Mouse (Mus musculus): ENCODE results near the gene Chad. TPM values are rescaled to one million over a fixed set of nuclear protein-coding genes. Genes with fewer than 3 reads are reported as not detected.

The Chad gene
- polyA plus RNA-seq, 1 experiment from 2014 or later, result 0.54 TPM

- Histone ChIP-seq H3K4me3 (peak within 1 kb of the TSS; percentile 42), H3K9ac (peak within 1 kb of the TSS; percentile 26; the same call in 1 of the 2 replicates), H3K4me1 (replicated peaks) (peaks cover 12% of the 10 kb centered on the region), H3K27me3 (peaks cover 8% of the 10 kb centered on the region; the same call in 1 of the 2 replicates), H3K36me3 (no peaks in the 10 kb centered on the region), H3K27ac (replicated peaks) (no peak within 1 kb of the TSS; the same call in 1 of the 2 replicates), H3K9me3 (no peaks in the 10 kb centered on the region), H3K4me2 (peak within 1 kb of the TSS; percentile 66)
- 2% methylated on average over 41 of the region's 52 CpGs for WGBS
- ATAC-seq (ENCODE audit: low FRiP score, low read depth), result peak; percentile 83
Measured at GRCm38 (mm10) chr11:94601321-94602281, 36.8 kb downstream of the Chad start, which contains the start of gene Acsf2. Gene Acsf2 (minus strand): TSS chr11:94601871.

- no peaks in the 10 kb centered on the region for H3K9me3 ChIP-seq
- H3K4me2 ChIP-seq, result peak overlapping the region; percentile 66
- 76% methylated on average over 11 of the region's 11 CpGs for WGBS
Measured at GRCm38 (mm10) chr11:94602356-94602955, 37.6 kb downstream of the Chad start.

GRCm38 (mm10) chr11:94610744-94611740, 46.2 kb downstream of the Chad start:
- Histone ChIP-seq H3K27ac (replicated peaks) (no peak overlapping the region), H3K36me3 (no peaks in the 10 kb centered on the region), H3K4me2 (no peak overlapping the region), H3K4me1 (replicated peaks) (no peaks in the 10 kb centered on the region), H3K9ac (no peak overlapping the region), H3K4me3 (no peak overlapping the region), H3K9me3 (no peaks in the 10 kb centered on the region), H3K27me3 (no peaks in the 10 kb centered on the region)
- peak; percentile 82 for ATAC-seq (ENCODE audit: low FRiP score, low read depth)
- 58% methylated on average over 4 of the region's 4 CpGs for WGBS

More at GRCm38 (mm10) chr11:94602356-94602955, 37.6 kb downstream of the Chad start:
- H3K4me1 ChIP-seq (replicated peaks), result peaks cover 12% of the 10 kb centered on the region
- H3K27me3 ChIP-seq, result peaks cover 8% of the 10 kb centered on the region; the same call in 1 of the 2 replicates
- no peak overlapping the region for H3K27ac ChIP-seq (replicated peaks)
- no peak overlapping the region for H3K9ac ChIP-seq
- H3K36me3 ChIP-seq, result no peaks in the 10 kb centered on the region
- no peak for ATAC-seq (ENCODE audit: low FRiP score, low read depth)
- H3K4me3 ChIP-seq, result no peak overlapping the region

GRCm38 (mm10) chr11:94614603-94615002, 49.8 kb downstream of the Chad start:
- Histone ChIP-seq H3K9ac (no peak overlapping the region), H3K4me1 (replicated peaks) (no peaks in the 10 kb centered on the region), H3K36me3 (no peaks in the 10 kb centered on the region), H3K4me3 (no peak overlapping the region), H3K27me3 (no peaks in the 10 kb centered on the region), H3K4me2 (no peak overlapping the region), H3K9me3 (no peaks in the 10 kb centered on the region), H3K27ac (replicated peaks) (no peak overlapping the region)
- ATAC-seq (ENCODE audit: low FRiP score, low read depth), result no peak
- WGBS, result 64% methylated on average over 4 of the region's 4 CpGs

- Histone ChIP-seq H3K4me2 (no peak overlapping the region), H3K36me3 (no peaks in the 10 kb centered on the region), H3K4me1 (replicated peaks) (no peaks in the 10 kb centered on the region), H3K4me3 (no peak overlapping the region), H3K27me3 (no peaks in the 10 kb centered on the region), H3K9ac (no peak overlapping the region), H3K27ac (replicated peaks) (no peak overlapping the region), H3K9me3 (no peaks in the 10 kb centered on the region)
- 32% methylated on average over 4 of the region's 4 CpGs for WGBS
- no peak for ATAC-seq (ENCODE audit: low FRiP score, low read depth)
Measured at GRCm38 (mm10) chr11:94615494-94615893, 50.6 kb downstream of the Chad start.

GRCm38 (mm10) chr11:94617646-94618045, 52.8 kb downstream of the Chad start:
- no peaks in the 10 kb centered on the region for H3K9me3 ChIP-seq
- H3K27ac ChIP-seq (replicated peaks), result no peak overlapping the region
- WGBS, result 94% methylated on average over 2 of the region's 2 CpGs

More at GRCm38 (mm10) chr11:94617646-94618045, 52.8 kb downstream of the Chad start:
- ATAC-seq (ENCODE audit: low FRiP score, low read depth), result no peak
- H3K4me3 ChIP-seq, result no peak overlapping the region
- H3K4me1 ChIP-seq (replicated peaks), result no peaks in the 10 kb centered on the region
- H3K9ac ChIP-seq, result no peak overlapping the region
- H3K4me2 ChIP-seq, result no peak overlapping the region
- no peaks in the 10 kb centered on the region for H3K36me3 ChIP-seq
- H3K27me3 ChIP-seq, result no peaks in the 10 kb centered on the region

Other genes with a start within 250 kb of the Chad start
- 126 and 127 TPM in 2 replicates for gene Luc7l3, start 243.1 kb upstream of the Chad start, polyA plus RNA-seq (2015; fragmentation: Nextera tagmentation; extraction: Ambion mirVana)
- 18.3 and 21.5 TPM in 2 replicates for gene Ankrd40, start 237.0 kb upstream of the Chad start, polyA plus RNA-seq (2015; fragmentation: Nextera tagmentation; extraction: Ambion mirVana)
- 0.53 and 1.2 TPM in 2 replicates for gene Abcc3, start 172.1 kb upstream of the Chad start, polyA plus RNA-seq (2015; fragmentation: Nextera tagmentation; extraction: Ambion mirVana)
- 15.0 and 18.8 TPM in 2 replicates for gene Cacna1g, start 90.8 kb upstream of the Chad start, polyA plus RNA-seq (2015; fragmentation: Nextera tagmentation; extraction: Ambion mirVana)
- 0.29 and 0.84 TPM in 2 replicates for gene Spata20, start 78.9 kb upstream of the Chad start, polyA plus RNA-seq (2015; fragmentation: Nextera tagmentation; extraction: Ambion mirVana)
- 1.0 and 2.5 TPM in 2 replicates for gene Epn3, start 65.1 kb upstream of the Chad start, polyA plus RNA-seq (2015; fragmentation: Nextera tagmentation; extraction: Ambion mirVana)
- gene Mycbpap, start 43.3 kb upstream of the Chad start, polyA plus RNA-seq (2015; fragmentation: Nextera tagmentation; extraction: Ambion mirVana), result 3.8 and 4.8 TPM in 2 replicates
- 8.6 and 9.3 TPM in 2 replicates for gene Rsad1, start 15.8 kb upstream of the Chad start, polyA plus RNA-seq (2015; fragmentation: Nextera tagmentation; extraction: Ambion mirVana)
- gene Acsf2, start 36.8 kb downstream of the Chad start, polyA plus RNA-seq (2015; fragmentation: Nextera tagmentation; extraction: Ambion mirVana), result 2.0 and 2.2 TPM in 2 replicates
- gene Lrrc59, start 64.7 kb downstream of the Chad start, polyA plus RNA-seq (2015; fragmentation: Nextera tagmentation; extraction: Ambion mirVana), result 160 and 164 TPM in 2 replicates
- gene Mrpl27, start 88.7 kb downstream of the Chad start, polyA plus RNA-seq (2015; fragmentation: Nextera tagmentation; extraction: Ambion mirVana), result 139 and 155 TPM in 2 replicates
- 4.0 and 5.8 TPM in 2 replicates for gene Eme1, start 88.9 kb downstream of the Chad start, polyA plus RNA-seq (2015; fragmentation: Nextera tagmentation; extraction: Ambion mirVana)
- 13.6 and 15.1 TPM in 2 replicates for gene Xylt2, start 112.5 kb downstream of the Chad start, polyA plus RNA-seq (2015; fragmentation: Nextera tagmentation; extraction: Ambion mirVana)
- gene Gm11541, start 139.5 kb downstream of the Chad start, polyA plus RNA-seq (2015; fragmentation: Nextera tagmentation; extraction: Ambion mirVana), result 0.17 and 0.30 TPM in 2 replicates
- gene Cdc34b, start 176.7 kb downstream of the Chad start, polyA plus RNA-seq (2015; fragmentation: Nextera tagmentation; extraction: Ambion mirVana), result 0.13 TPM in 1 of 2 replicates, not detected in the other
- gene Tmem92, start 217.7 kb downstream of the Chad start, polyA plus RNA-seq (2015; fragmentation: Nextera tagmentation; extraction: Ambion mirVana), result not detected in 2 replicates

Measured in hindbrain, embryonic 15.5 days (tissue).